Mouse (Mus musculus) CD4-positive naive resting alpha-beta T cell, adult 57 days (primary cell): ENCODE results near the gene Zfhx2. TPM values are rescaled to one million over a fixed set of nuclear protein-coding genes. Genes with fewer than 3 reads are reported as not detected.

ENCODE experiments used
- total RNA-seq: library from RNA; stranded (reverse); gene quantifications from one replicate; pipeline ENCODE4 v1.2.4, GENCODE M21; 2023

The Zfhx2 gene
- total RNA-seq: 24.8 TPM

DNA sequence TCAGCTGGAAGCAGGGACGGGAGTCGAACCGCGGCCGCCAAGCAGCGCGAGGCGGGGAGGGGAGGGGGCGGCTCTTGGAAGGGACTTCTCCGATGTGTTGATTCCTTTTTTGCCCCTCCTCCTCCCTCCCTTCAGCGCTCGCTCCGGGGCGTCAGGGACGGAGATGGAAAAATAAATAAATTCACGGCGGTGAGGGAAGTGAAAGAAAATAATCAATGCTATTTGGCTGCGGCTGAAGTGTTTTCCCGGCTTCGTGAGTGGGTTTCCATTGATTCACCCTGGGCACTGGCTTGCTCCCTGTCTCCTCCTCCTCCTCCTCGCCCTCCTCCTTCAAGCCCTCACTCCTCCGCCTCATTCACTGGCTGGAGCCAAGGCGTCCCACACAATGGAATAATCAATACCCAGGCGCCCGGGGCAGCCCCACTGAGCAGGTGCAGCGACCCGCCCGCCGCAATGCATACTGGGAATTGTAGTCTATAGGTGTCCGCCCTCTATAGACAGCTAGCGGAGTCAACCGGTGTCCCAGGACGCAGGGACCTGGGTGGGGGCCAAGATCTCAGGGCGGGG is at the start of gene Zfhx2:
Zfhx2 (minus strand) TSS at position 314 of the 567 bp plus-strand sequence.

DNA sequence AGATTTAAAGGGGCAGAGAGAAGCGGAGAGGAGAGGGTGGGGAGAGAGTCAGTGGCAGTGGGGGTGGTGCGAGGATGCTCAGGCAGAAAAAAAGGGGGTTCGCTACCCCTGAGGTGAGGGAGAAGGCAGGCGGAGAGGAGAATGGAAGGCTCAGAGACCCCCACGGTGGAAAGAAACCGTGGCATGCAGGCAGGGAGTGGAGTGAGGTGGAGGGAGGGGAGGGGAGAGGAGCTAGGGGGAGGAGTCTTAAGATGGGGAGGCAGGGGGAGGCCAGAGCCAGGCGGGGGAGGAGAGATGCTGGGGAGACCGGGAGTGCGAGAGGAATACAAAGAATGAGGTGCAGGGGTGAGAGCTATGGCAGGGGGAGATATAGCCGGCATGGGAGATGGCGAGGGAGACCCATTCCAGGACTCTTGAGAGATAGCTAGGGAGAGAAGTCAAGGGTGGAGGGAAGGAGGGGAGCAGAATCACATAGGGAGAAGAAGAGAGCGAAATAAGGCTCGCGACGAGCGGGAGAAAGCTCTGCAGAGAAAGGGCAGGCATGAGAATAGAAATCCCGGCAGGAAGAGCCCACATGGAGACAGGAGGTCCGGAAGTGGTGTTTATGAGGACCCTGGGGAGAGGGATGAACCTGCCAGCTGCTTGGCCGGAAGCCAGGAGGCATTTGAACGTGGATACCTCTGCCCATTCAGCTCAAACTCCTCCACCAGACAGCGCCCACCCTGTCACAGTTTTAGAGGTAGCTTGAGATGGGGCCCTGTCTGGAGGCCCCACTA is 24.5 kb upstream of the Zfhx2 start, which contains the start of gene Jph4:
Jph4 (minus strand) TSS at position 511 of the 776 bp plus-strand sequence.

DNA sequence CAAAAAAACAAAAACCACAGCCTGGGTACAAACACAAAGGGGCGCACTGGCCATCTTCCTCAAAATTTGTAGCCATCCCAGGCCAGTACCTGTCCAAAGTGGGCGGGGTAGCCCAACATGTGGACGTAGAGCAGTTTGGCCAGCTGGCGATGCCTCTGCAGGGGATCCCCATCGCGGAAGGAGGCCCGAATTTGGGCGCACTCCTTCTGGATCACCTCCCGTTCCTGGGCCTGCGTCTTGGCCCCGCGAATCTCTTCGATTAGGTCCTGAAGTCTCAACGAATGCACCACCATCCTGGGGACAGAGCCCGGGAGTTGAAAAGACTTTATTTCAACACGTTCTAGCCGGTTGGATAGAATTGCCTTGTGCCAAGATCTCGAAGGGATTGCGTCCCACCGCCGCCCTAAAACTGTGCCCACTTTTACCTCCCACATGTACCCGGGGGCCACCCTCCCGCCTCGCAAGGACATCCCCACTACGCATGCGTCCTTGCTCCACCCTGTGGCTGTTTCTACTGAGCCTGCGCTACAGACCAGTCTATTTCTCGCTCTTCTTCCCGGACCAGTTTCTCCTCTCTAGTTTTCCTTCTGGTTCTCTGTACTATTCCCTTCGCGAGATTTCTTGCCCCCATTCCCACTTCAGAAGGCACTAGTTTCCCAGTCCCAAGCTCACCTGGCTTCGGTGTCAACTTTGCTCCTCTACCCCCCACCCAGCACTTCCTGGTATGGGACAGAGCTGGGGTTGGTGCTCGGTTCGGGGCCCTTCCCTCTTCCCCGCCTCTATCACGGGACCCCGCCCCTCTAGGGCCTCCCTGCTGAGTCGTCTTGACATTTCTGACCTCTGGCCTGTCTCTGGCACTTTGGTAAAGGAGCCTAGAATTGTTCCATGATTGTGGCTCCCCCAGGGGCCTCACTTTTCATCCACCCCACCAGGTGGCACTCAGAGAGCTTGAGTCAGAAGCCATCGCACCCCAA is 14.0 kb upstream of the Zfhx2 start, which contains the start of gene Ap1g2:
Ap1g2 (minus strand) TSS at position 758 of the 974 bp plus-strand sequence.

DNA sequence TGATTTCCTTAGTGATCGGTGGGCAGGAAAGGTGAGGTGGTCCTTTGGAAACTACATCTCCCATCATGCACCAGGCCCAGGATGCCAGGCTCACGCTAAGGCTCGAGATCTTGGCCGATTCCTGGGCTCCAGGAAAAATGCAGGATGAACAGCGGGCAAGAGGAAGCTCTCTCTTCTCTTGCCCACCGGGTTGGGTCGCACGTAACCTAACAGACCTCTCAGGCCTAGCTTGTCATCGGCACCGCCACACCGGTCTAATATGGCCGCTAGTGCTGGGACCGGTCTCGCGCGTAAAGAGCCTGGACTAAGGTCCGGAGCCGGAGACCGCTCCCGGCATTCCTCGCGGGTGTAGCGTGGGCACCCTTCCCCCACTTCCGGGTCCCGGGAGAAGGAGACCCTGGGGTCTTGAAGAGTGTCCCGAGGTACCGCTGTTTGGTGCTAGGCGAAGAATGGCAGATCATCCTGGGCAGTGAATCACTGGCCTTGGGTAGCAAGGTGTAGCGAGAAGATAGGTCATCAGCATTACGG is 2.6 kb upstream of the Zfhx2 start, which contains the start of gene Thtpa:
Thtpa (plus strand) TSS at position 81 of the 528 bp plus-strand sequence.

DNA sequence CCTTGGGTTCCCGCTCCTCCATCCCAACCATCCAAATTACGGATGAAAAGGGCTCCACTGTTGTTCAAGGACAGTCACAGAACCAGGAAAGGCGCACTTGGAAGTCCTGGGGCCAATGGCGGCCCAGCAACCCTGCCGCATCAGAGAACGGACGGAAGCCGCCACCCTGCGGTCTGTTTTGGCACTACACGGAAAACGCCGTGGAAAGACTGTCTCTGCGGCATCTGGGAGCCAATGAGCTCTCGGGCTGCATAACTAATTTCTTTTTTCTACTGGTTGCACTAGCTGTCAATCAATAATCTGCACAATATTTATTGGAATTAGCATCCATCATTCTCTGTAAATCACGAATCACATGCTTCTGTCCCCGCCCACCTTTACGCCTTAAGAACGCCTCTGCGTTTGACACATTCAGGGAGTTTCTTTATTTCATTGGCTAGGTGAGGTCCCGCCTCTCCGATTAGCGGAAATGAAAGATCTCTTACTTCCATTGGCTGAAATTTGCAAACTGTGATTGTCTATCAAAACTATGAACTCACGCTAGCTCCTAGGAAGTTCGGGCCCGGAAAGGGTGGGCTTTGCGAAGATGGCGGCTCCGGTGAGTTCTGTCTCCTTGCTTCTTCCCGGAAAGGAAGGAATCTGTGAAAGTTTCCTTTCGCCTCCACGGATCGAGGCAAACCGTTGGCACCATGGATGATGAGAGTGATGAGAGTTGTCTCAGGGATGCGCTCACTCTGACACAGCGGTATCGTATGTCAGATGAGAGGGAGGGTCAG is 76.9 kb downstream of the Zfhx2 start, which contains the start of gene Ngdn:
Ngdn (plus strand) TSS at position 464 of the 776 bp plus-strand sequence.

Other genes with a start within 250 kb of the Zfhx2 start
- 10.6 TPM for gene Homez, start 221.4 kb downstream of the Zfhx2 start, total RNA-seq
- gene Ppp1r3e, start 214.8 kb downstream of the Zfhx2 start, total RNA-seq: 10.2 TPM
- gene Bcl2l2, start 208.9 kb downstream of the Zfhx2 start, total RNA-seq: 3.5 TPM
- gene Gm20521, start 208.9 kb downstream of the Zfhx2 start, total RNA-seq: not detected
- gene Pabpn1, start 199.8 kb downstream of the Zfhx2 start, total RNA-seq: 273 TPM
- 2.3 TPM for gene Slc22a17, start 179.2 kb downstream of the Zfhx2 start, total RNA-seq
- not detected for gene Efs, start 166.2 kb downstream of the Zfhx2 start, total RNA-seq
- gene Il25, start 159.6 kb downstream of the Zfhx2 start, total RNA-seq: not detected
- not detected for gene Cmtm5, start 156.1 kb downstream of the Zfhx2 start, total RNA-seq
- not detected for gene Myh6, start 125.4 kb downstream of the Zfhx2 start, total RNA-seq
- not detected for gene Gm17428, start 115.4 kb downstream of the Zfhx2 start, total RNA-seq
- not detected for gene Myh7, start 97.7 kb downstream of the Zfhx2 start, total RNA-seq
- gene Ngdn, start 76.9 kb downstream of the Zfhx2 start, total RNA-seq: 82.5 TPM
- gene Thtpa, start 2.5 kb upstream of the Zfhx2 start, total RNA-seq: 5.9 TPM
- gene Ap1g2, start 14.3 kb upstream of the Zfhx2 start, total RNA-seq: 123 TPM
- not detected for gene Jph4, start 24.6 kb upstream of the Zfhx2 start, total RNA-seq
- gene Dhrs2, start 129.7 kb upstream of the Zfhx2 start, total RNA-seq: not detected